Mouse (Mus musculus) midbrain, embryonic 15.5 days (tissue): Measurements from ENCODE around the gene Rfx6. TPM values are rescaled to one million over a fixed set of nuclear protein-coding genes. Genes with fewer than 3 reads are reported as not detected.

Source experiments
- ATAC-seq: fragments of 200-750 bp; cut with Nextera tagmentation; replicated peaks from 2 replicates; pipeline ENCODE4 v1.8.0; 2017; ENCODE audit warnings: moderate TSS enrichment
- H3K27ac ChIP-seq: fragments of 300-500 bp; sonication (generic); 2 replicates; pipeline ENCODE4 v1.5.1; 2015; ENCODE audit warnings: mild to moderate bottlenecking, inconsistent platforms
- H3K27me3 ChIP-seq: fragments of 300-500 bp; sonication (generic); replicated peaks from 2 replicates; pipeline ENCODE4 v1.6.1; 2015; ENCODE audit warnings: inconsistent platforms
- H3K36me3 ChIP-seq: fragments of 300-500 bp; sonication (generic); replicated peaks from 2 replicates; pipeline ENCODE4 v1.6.1; 2015; ENCODE audit warnings: inconsistent platforms
- H3K4me1 ChIP-seq: fragments of 300-500 bp; sonication (generic); 2 replicates; pipeline ENCODE4 v1.6.1; 2015; ENCODE audit warnings: inconsistent platforms
- H3K4me2 ChIP-seq: fragments of 300-500 bp; sonication (generic); 2 replicates; pipeline ENCODE4 v1.6.1; 2015; ENCODE audit warnings: inconsistent platforms, mild to moderate bottlenecking, moderate library complexity
- H3K4me3 ChIP-seq: fragments of 300-500 bp; sonication (generic); 2 replicates; pipeline ENCODE4 v1.5.1; 2015; ENCODE audit warnings: mild to moderate bottlenecking, inconsistent platforms
- H3K9ac ChIP-seq: fragments of 300-500 bp; sonication (generic); 2 replicates; pipeline ENCODE4 v1.6.1; 2015; ENCODE audit warnings: mild to moderate bottlenecking, inconsistent platforms
- H3K9me3 ChIP-seq: fragments of 300-500 bp; sonication (generic); 2 replicates; pipeline ENCODE4 v1.6.1; 2016; ENCODE audit warnings: inconsistent platforms
- WGBS: fragments of 180-500 bp; shearing (Covaris S2); methylation state at CpG from one replicate; pipeline ENCODE4 v1.1.7; 2015; ENCODE audit warnings: mixed read lengths; 5-methylcytosine and 5-hydroxymethylcytosine counted together
- polyA plus RNA-seq: library from polyadenylated mRNA; unstranded; fragments of >200 nt; fragmentation: Nextera tagmentation; extraction: Ambion mirVana; gene quantifications from 2 replicates; pipeline ENCODE4 v1.2.1, GENCODE M21; 2015

Rfx6 gene
- polyA plus RNA-seq, 1 experiment from 2014 or later: not detected

GRCm38 (mm10) chr10:51769252-51769651 is 91.7 kb downstream of the Rfx6 start:
- no peaks in the 10 kb centered on the region for H3K36me3 ChIP-seq
- H3K9me3 ChIP-seq: no peaks in the 10 kb centered on the region
- H3K4me3 ChIP-seq: no peak overlapping the region
- no peak overlapping the region for H3K27ac ChIP-seq
- no peaks in the 10 kb centered on the region for H3K27me3 ChIP-seq
- no peak overlapping the region for H3K9ac ChIP-seq
- no peaks in the 10 kb centered on the region for H3K4me1 ChIP-seq
- ATAC-seq: no peak
- WGBS: 65% methylated on average over 7 of the region's 7 CpGs
- no peak overlapping the region for H3K4me2 ChIP-seq

GRCm38 (mm10) chr10:51779648-51780047 is 102.1 kb downstream of the Rfx6 start:
- H3K27me3 ChIP-seq: no peaks in the 10 kb centered on the region
- no peaks in the 10 kb centered on the region for H3K36me3 ChIP-seq
- H3K4me3 ChIP-seq: no peak overlapping the region
- H3K27ac ChIP-seq: no peak overlapping the region
- H3K4me2 ChIP-seq: no peak overlapping the region
- H3K4me1 ChIP-seq: no peaks in the 10 kb centered on the region
- 85% methylated on average over 2 of the region's 2 CpGs for WGBS
- 0 out of 2 replicates have a peak, but pooled peaks have one; percentile 48 for ATAC-seq
- no peak overlapping the region for H3K9ac ChIP-seq
- no peaks in the 10 kb centered on the region for H3K9me3 ChIP-seq

Other genes with a start within 250 kb of the Rfx6 start
- 0.21 TPM in 1 of 2 replicates, not detected in the other for gene Gm49339, start 197.1 kb upstream of the Rfx6 start, polyA plus RNA-seq
- 0.30 and 0.57 TPM in 2 replicates for gene Lilr4b, start 197.1 kb upstream of the Rfx6 start, polyA plus RNA-seq
- 0.21 and 1.3 TPM in 2 replicates for gene Lilrb4a, start 186.8 kb upstream of the Rfx6 start, polyA plus RNA-seq
- 2.5 and 2.9 TPM in 2 replicates for gene Fam162b, start 87.2 kb upstream of the Rfx6 start, polyA plus RNA-seq
- not detected in 2 replicates for gene Gprc6a, start 46.3 kb upstream of the Rfx6 start, polyA plus RNA-seq